22 mouse cellular contexts compared by ENCODE assay signal in the genomic region with DNA sequence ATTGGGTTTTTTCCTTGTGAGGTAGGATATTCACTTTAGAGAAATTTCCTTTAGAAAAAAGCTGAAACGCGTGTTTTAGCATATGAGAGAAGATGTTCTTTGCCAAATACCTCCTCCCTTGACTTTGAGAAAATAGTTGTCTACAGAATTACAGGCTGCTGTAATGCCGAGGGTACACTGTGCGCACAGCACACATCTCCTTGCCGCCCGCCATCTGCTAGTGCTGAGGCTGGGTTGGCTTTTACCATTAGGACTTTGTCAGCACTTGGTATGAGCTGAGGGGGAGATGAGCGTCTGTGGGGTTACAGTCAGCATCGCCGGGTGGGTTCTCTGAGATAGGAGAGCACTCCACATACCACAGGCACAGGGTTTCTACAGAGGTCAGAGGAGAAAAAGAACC. TPM values are rescaled to one million over a fixed set of nuclear protein-coding genes. Genes with fewer than 3 reads are reported as not detected.
A peak's percentile ranks its signal among the peaks of the same experiment; 100 is the strongest.
DNase-seq lines count a peak whose midpoint lies in the region; ATAC-seq and TF ChIP-seq lines count a peak whose summit lies in the region.
"Had no signal": no experiment of that assay in that cellular context is flagged by ENCODE, and none has a peak within 500 bp of the region (broad histone marks: within the 10 kb centered on the region; RNA-seq: fewer than 3 reads in every experiment).

No protein-coding gene starts in this region.

- DNase-seq in frontal cortex, adult 2 months (ENCODE audit: extremely low spot score in 1 of 2, low spot score in 1 of 2): no peak
- peak in 1 of 2 experiments; percentile 44 for DNase-seq in layer of hippocampus, adult 2 months (ENCODE audit: low spot score in 2 of 2)
- DNase-seq in layer of hippocampus, adult 9-10 months (ENCODE audit: low spot score): no peak
- no peak for DNase-seq in neural tube, embryonic 10.5 days (ENCODE audit: extremely low spot score, low spot score)
- peak; percentile 40 for DNase-seq in telencephalon, adult 2 months (ENCODE audit: low read depth, low spot score)
- DNase-seq in midbrain, embryonic 11.5 days (ENCODE audit: low spot score, missing footprints): no peak
- DNase-seq: adrenal gland, adult 8-10 months; adrenal gland, postnatal 25 days; cerebellum, adult 18-20 months; cerebellum, adult 9-10 months; cerebellum, postnatal 14 days; gastrocnemius, postnatal 25 days; heart, adult 2 months had no signal

- TF ChIP-seq CTCF in layer of hippocampus, adult 2 months (conservative IDR thresholded peaks at IDR 0.05): no peak

- ATAC-seq in frontal cortex, adult (ENCODE audit: low TSS enrichment): peak; percentile 58
- ATAC-seq in neural tube, embryonic 12.5 days (ENCODE audit: low FRiP score, low read depth): no peak
- no peak for ATAC-seq in midbrain, embryonic 11.5 days (ENCODE audit: low FRiP score)
- ATAC-seq: activated CD4-positive, CD25-positive, alpha-beta regulatory T cell, adult 4 months; forebrain, embryonic 13.5 days; forebrain, embryonic 16.5 days had no signal

- H3K4me1 ChIP-seq in neural tube, embryonic 12.5 days: no peaks in the 10 kb centered on the region
- no peaks in the 10 kb centered on the region for H3K4me1 ChIP-seq in midbrain, embryonic 11.5 days (ENCODE audit: control insufficient read depth, insufficient read depth, low read length)

- WGBS in neural tube, embryonic 12.5 days: 94% methylated on average over 9 of the region's 9 CpGs
- 95% methylated on average over 9 of the region's 9 CpGs for WGBS in midbrain, embryonic 11.5 days

- H3K27me3 ChIP-seq in neural tube, embryonic 12.5 days (replicated peaks): no peaks in the 10 kb centered on the region
- no peaks in the 10 kb centered on the region for H3K27me3 ChIP-seq in midbrain, embryonic 11.5 days (ENCODE audit: control insufficient read depth, insufficient read depth, low read length)
- H3K27me3 ChIP-seq: forebrain, embryonic 13.5 days; hindbrain, embryonic 12.5 days; hindbrain, embryonic 15.5 days had no signal

- H3K27ac ChIP-seq in layer of hippocampus, adult 2 months: peak overlapping the region; percentile 82
- no peak overlapping the region for H3K27ac ChIP-seq in neural tube, embryonic 12.5 days
- H3K27ac ChIP-seq in midbrain, embryonic 11.5 days (ENCODE audit: low read depth, low read length): no peak overlapping the region
- H3K27ac ChIP-seq: forebrain, embryonic 10.5 days; forebrain, embryonic 13.5 days; heart, adult 2 months; hindbrain, embryonic 12.5 days; hindbrain, embryonic 15.5 days had no signal

- peaks cover 27% of the 10 kb centered on the region for H3K36me3 ChIP-seq in neural tube, embryonic 12.5 days
- H3K36me3 ChIP-seq in midbrain, embryonic 11.5 days (ENCODE audit: control insufficient read depth, insufficient read depth, low read length): peaks cover 4% of the 10 kb centered on the region; the same call in 1 of the 2 replicates

- H3K9ac ChIP-seq in neural tube, embryonic 12.5 days: 0 out of 2 replicates have a peak overlapping the region, but pooled peaks have one; percentile 9
- H3K9ac ChIP-seq in midbrain, embryonic 11.5 days (ENCODE audit: low read length): no peak overlapping the region
- H3K9ac ChIP-seq: forebrain, embryonic 13.5 days; hindbrain, embryonic 12.5 days; hindbrain, embryonic 15.5 days had no signal

- no peaks in the 10 kb centered on the region for H3K9me3 ChIP-seq in neural tube, embryonic 12.5 days
- H3K9me3 ChIP-seq in midbrain, embryonic 11.5 days (ENCODE audit: control insufficient read depth, low read length): no peaks in the 10 kb centered on the region
- H3K9me3 ChIP-seq: forebrain, embryonic 10.5 days; forebrain, embryonic 13.5 days; hindbrain, embryonic 12.5 days; hindbrain, embryonic 15.5 days had no signal

- no peak overlapping the region; the same call in 1 of the 2 replicates for H3K4me3 ChIP-seq in layer of hippocampus, adult 2 months
- H3K4me3 ChIP-seq in neural tube, embryonic 12.5 days: no peak overlapping the region
- no peak overlapping the region for H3K4me3 ChIP-seq in midbrain, embryonic 11.5 days (ENCODE audit: low read depth, low read length)
- H3K4me3 ChIP-seq: forebrain, embryonic 10.5 days; forebrain, embryonic 13.5 days; heart, adult 2 months; hindbrain, embryonic 12.5 days; hindbrain, embryonic 15.5 days had no signal

- no peak overlapping the region for H3K4me2 ChIP-seq in neural tube, embryonic 12.5 days (replicated peaks)
- H3K4me2 ChIP-seq in midbrain, embryonic 11.5 days: no peak overlapping the region
- H3K4me2 ChIP-seq: forebrain, embryonic 13.5 days; heart, embryonic 11.5 days; hindbrain, embryonic 12.5 days; hindbrain, embryonic 15.5 days had no signal

RNA-seq across cellular contexts. Expression of a gene that starts 13.9 kb away (rescaled TPM):
- polyA plus RNA-seq in frontal cortex, adult 2 months (2012; rRNA removed): 12.9 and 13.8 TPM in 2 replicates
- 10 to 100 TPM; 24.1 to 28.7 TPM for total RNA-seq in layer of hippocampus, adult 2 months (2021)
- 30.5 and 31.9 TPM in 2 replicates for polyA plus RNA-seq in neural tube, embryonic 12.5 days (2016; fragmentation: Nextera tagmentation; extraction: Ambion mirVana)
- 29.3 and 30.1 TPM in 2 replicates for polyA plus RNA-seq in midbrain, embryonic 11.5 days (2014; fragmentation: Nextera tagmentation; extraction: Ambion mirVana)
